Mouse (Mus musculus): Measurements from ENCODE around the gene Tagln2.
A peak's percentile ranks its signal among the peaks of the same experiment; 100 is the strongest.

GRCm38 (mm10) chr1:172518013-172518412 lies 18.2 kb downstream of the Tagln2 start:
- TF ChIP-seq POLR2A (IDR thresholded peaks at IDR 0.05; ENCODE audit: control insufficient read depth in 1 of 2, insufficient read depth in 1 of 2, low read depth in 1 of 2, low read length in 2 of 2, poor library complexity in 1 of 2) = no peak
- no peak for TF ChIP-seq ELF1 (IDR thresholded peaks at IDR 0.05; ENCODE audit: low read depth, low read length)
- TF ChIP-seq MAZ (IDR thresholded peaks at IDR 0.05; ENCODE audit: low read depth, low read length) = no peak
- TF ChIP-seq RAD21 (IDR thresholded peaks at IDR 0.05; ENCODE audit: low read depth, low read length) = peak; percentile 61
- peak; percentile 68 to 74 (median 72) for TF ChIP-seq CTCF (IDR thresholded peaks at IDR 0.05 in 2 of 3, conservative IDR thresholded peaks at IDR 0.05 in 1 of 3; ENCODE audit: control insufficient read depth in 1 of 3, insufficient read depth in 1 of 3, low read depth in 2 of 3, low read length in 3 of 3, poor library complexity in 1 of 3, severe bottlenecking in 1 of 3)
- TF ChIP-seq MYB (IDR thresholded peaks at IDR 0.05; ENCODE audit: low read depth, low read length) = no peak
- no peak for TF ChIP-seq ZNF384 (IDR thresholded peaks at IDR 0.05; ENCODE audit: low read depth, low read length)
- no peak for TF ChIP-seq TCF12 (IDR thresholded peaks at IDR 0.05; ENCODE audit: low read depth, low read length)

Data from MEL (cell line).